Mouse (Mus musculus) thymus, adult 2 months (tissue): ENCODE results near the gene Ccdc88a. TPM values are rescaled to one million over a fixed set of nuclear protein-coding genes. Genes with fewer than 3 reads are reported as not detected.

Source experiments
- DNase-seq: peaks from one replicate; pipeline ENCODE4 v3.0.0; 2021
- H3K27ac ChIP-seq: fragments of 200-500 bp; 2 replicates; pipeline ENCODE4 v1.5.1; 2012; ENCODE audit warnings: low read length, control low read depth; ENCODE audit not compliant: control insufficient read depth, insufficient read depth
- H3K27me3 ChIP-seq: fragments of 200-500 bp; 2 replicates; pipeline ENCODE4 v1.6.1; 2012; ENCODE audit warnings: mild to moderate bottlenecking, low read length, moderate library complexity, mixed read lengths; ENCODE audit not compliant: control insufficient read depth, insufficient read depth
- H3K36me3 ChIP-seq: fragments of 200-500 bp; 2 replicates; pipeline ENCODE4 v1.6.1; 2012; ENCODE audit warnings: mild to moderate bottlenecking, low read length, moderate library complexity; ENCODE audit not compliant: control insufficient read depth, insufficient read depth
- H3K4me1 ChIP-seq: fragments of 200-500 bp; replicated peaks from 2 replicates; pipeline ENCODE4 v1.6.1; 2012; ENCODE audit warnings: low read length; ENCODE audit not compliant: control insufficient read depth, insufficient read depth
- H3K4me3 ChIP-seq: fragments of 200-500 bp; 2 replicates; pipeline ENCODE4 v1.5.1; 2012; ENCODE audit warnings: mild to moderate bottlenecking, low read length, control low read depth, moderate library complexity; ENCODE audit not compliant: control insufficient read depth, insufficient read depth
- CTCF ChIP-seq: fragments of 200-500 bp; IDR thresholded peaks from 2 replicates; pipeline ENCODE4 v1.5.1; 2012; ENCODE audit warnings: mild to moderate bottlenecking, control low read depth, low read length, moderate library complexity, borderline replicate concordance; ENCODE audit not compliant: control insufficient read depth, poor library complexity, insufficient read depth; ENCODE audit errors: extremely low read depth
- POLR2A ChIP-seq: fragments of 200-500 bp; IDR thresholded peaks from 2 replicates; pipeline ENCODE4 v1.6.1; 2012; ENCODE audit warnings: mild to moderate bottlenecking, low read length, control low read depth, moderate library complexity; ENCODE audit not compliant: control insufficient read depth, poor library complexity, insufficient read depth; ENCODE audit errors: extremely low read depth
- WGBS: fragments of 180-500 bp; shearing (Covaris S2); methylation state at CpG from one replicate; pipeline ENCODE4 v1.1.7; 2018; 5-methylcytosine and 5-hydroxymethylcytosine counted together
- polyA plus RNA-seq: library from polyadenylated mRNA; depleted of rRNA; stranded (reverse); fragments of >200 nt; gene quantifications from 2 replicates; pipeline ENCODE4 v1.2.3, GENCODE M21; 2012; rRNA removed

The Ccdc88a gene
- polyA plus RNA-seq, 1 experiment: 2.3 TPM

GRCm38 (mm10) chr11:29547249-29547751, 173.8 kb downstream of the Ccdc88a start:
- WGBS: under 1% methylated on average over 27 of the region's 27 CpGs
- DNase-seq: no peak
- peak; percentile 49; the same call in 1 of the 2 replicates for TF ChIP-seq CTCF
- TF ChIP-seq POLR2A: no peak
- H3K4me1 ChIP-seq: 0 out of 2 replicates have a peak, but pooled peaks cover 4% of the 10 kb centered on the region
- H3K36me3 ChIP-seq: peaks cover 24% of the 10 kb centered on the region
- no peaks in the 10 kb centered on the region for H3K27me3 ChIP-seq
- H3K27ac ChIP-seq: peak overlapping the region; percentile 50; the same call in 1 of the 2 replicates
- peak overlapping the region; percentile 94 for H3K4me3 ChIP-seq

GRCm38 (mm10) chr11:29547752-29548503, 174.5 kb downstream of the Ccdc88a start, which contains the start of the genes Clhc1 and Rps27a:
Clhc1 (plus strand) TSS chr11:29547950.
Rps27a (minus strand) TSS chr11:29548109.
- peak within 1 kb of the TSS; percentile 51 for H3K27ac ChIP-seq
- TF ChIP-seq CTCF: no peak
- peak; percentile 65; the same call in 1 of the 2 replicates for TF ChIP-seq POLR2A
- peak; percentile 95 for DNase-seq
- under 1% methylated on average over 46 of the region's 46 CpGs for WGBS
- H3K36me3 ChIP-seq: peaks cover 23% of the 10 kb centered on the region
- H3K4me1 ChIP-seq: 0 out of 2 replicates have a peak, but pooled peaks cover 4% of the 10 kb centered on the region
- no peaks in the 10 kb centered on the region for H3K27me3 ChIP-seq
- peak within 1 kb of the TSS; percentile 94 for H3K4me3 ChIP-seq

- no peak for DNase-seq
- TF ChIP-seq CTCF: no peak
- no peak for TF ChIP-seq POLR2A
- WGBS: 21% methylated on average over 23 of the region's 23 CpGs
- Histone ChIP-seq H3K4me1 (0 out of 2 replicates have a peak, but pooled peaks cover 4% of the 10 kb centered on the region), H3K27ac (peak overlapping the region; percentile 51), H3K36me3 (peaks cover 21% of the 10 kb centered on the region), H3K4me3 (peak overlapping the region; percentile 71), H3K27me3 (no peaks in the 10 kb centered on the region)
Observed at GRCm38 (mm10) chr11:29548504-29549424, 175.3 kb downstream of the Ccdc88a start.

GRCm38 (mm10) chr11:29549425-29549778, 175.9 kb downstream of the Ccdc88a start:
- H3K27me3 ChIP-seq: no peaks in the 10 kb centered on the region
- no peak overlapping the region for H3K27ac ChIP-seq
- no peak overlapping the region for H3K4me3 ChIP-seq
- 31% methylated on average over 1 of the region's 1 CpGs for WGBS
- DNase-seq: no peak
- H3K4me1 ChIP-seq: 0 out of 2 replicates have a peak, but pooled peaks cover 4% of the 10 kb centered on the region
- TF ChIP-seq POLR2A: no peak
- no peak for TF ChIP-seq CTCF
- H3K36me3 ChIP-seq: peaks cover 14% of the 10 kb centered on the region

Other genes starting within 250 kb of the Ccdc88a start
- gene Pnpt1, start 242.9 kb upstream of the Ccdc88a start, polyA plus RNA-seq: 12.4 and 16.0 TPM in 2 replicates
- 15.8 and 17.0 TPM in 2 replicates for gene Ppp4r3b, start 200.8 kb upstream of the Ccdc88a start, polyA plus RNA-seq
- 5.6 and 6.6 TPM in 2 replicates for gene Cfap36, start 126.2 kb upstream of the Ccdc88a start, polyA plus RNA-seq
- 2.1 and 3.8 TPM in 2 replicates for gene Prorsd1, start 141.4 kb downstream of the Ccdc88a start, polyA plus RNA-seq
- gene Mtif2, start 152.8 kb downstream of the Ccdc88a start, polyA plus RNA-seq: 9.9 and 10.2 TPM in 2 replicates
- gene Clhc1, start 174.3 kb downstream of the Ccdc88a start, polyA plus RNA-seq: not detected in 2 replicates
- gene Rps27a, start 174.5 kb downstream of the Ccdc88a start, polyA plus RNA-seq: 163 and 196 TPM in 2 replicates